Mouse (Mus musculus): ENCODE measurements at regions not wholly inside any gene's neighbourhood (a gene's known extent, or its start where the extent isn't known, plus 50 kb on each side); places are given as distances from the start of the nearest gene placed in this dataset.

DNA sequence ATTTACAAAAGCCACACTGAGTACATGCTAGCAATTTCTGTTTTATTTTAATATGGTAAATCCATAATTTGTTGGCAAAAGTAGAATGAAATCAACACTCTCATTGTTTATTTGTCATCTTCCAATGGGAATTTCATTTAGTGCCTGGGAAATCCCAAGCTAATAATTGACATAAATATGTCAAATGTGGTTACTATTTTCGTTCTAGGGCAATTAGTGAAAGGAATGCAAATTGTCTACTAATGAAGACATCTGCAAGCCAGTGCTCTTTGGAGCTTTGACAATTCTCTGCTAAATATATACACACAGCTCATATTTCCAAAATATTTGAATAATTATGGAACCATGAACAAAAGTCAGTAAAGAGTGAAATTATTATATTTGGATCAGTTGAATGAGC, 134.8 kb upstream of the 4933436I01Rik start:
- no peaks in the 10 kb centered on the region for H3K9me3 ChIP-seq (replicated peaks)
- 46% methylated on average over 1 of the region's 1 CpGs for WGBS
- no peak for ATAC-seq (replicated peaks; ENCODE audit: insufficient number of reproducible peaks, insufficient read depth, low FRiP score, low read depth)
- H3K36me3 ChIP-seq, result no peaks in the 10 kb centered on the region
- H3K4me1 ChIP-seq (replicated peaks), result no peaks in the 10 kb centered on the region
- no peaks in the 10 kb centered on the region for H3K27me3 ChIP-seq
- no peak overlapping the region for H3K27ac ChIP-seq
- H3K4me3 ChIP-seq, result no peak overlapping the region
- H3K4me2 ChIP-seq, result no peak overlapping the region
- no peak overlapping the region for H3K9ac ChIP-seq

DNA sequence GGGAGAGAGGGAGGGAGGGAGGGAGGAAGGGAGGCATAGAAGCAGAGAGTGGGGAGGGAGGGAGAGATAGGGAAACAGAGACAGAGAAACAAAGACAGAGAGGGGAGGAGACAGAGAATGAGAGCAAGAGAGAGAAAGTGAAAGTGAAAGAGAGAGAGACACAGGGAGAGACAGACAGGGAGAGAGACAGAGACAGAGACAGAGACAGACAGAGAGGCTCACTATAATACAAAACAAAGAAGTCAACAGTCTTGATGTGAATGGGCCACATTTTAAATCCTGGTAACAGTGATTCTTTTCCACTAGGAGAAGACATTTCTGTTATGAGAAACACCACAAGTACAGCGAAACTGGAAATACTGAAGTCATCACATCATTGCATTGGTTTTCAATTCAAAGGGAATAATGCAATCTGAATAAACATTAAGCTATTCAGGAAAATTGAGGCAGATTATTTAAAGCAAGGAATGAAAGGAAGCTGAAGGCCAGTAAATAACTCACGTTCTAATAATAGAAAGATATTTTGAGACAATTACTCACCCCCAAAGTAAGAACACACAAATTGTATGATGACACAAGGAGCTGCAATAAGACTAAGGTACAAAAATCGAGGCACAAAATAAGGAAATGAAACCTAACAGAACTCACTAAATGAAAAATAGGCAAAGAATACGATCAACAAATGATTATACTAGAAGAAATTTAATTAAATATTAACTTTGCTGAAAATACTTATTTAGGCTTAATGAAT, 122.9 kb upstream of the 4933436I01Rik start:
- H3K27ac ChIP-seq, result no peak overlapping the region
- peak overlapping the region; percentile 30; the same call in 1 of the 2 replicates for H3K4me2 ChIP-seq
- H3K9me3 ChIP-seq (replicated peaks), result no peaks in the 10 kb centered on the region
- no peak overlapping the region for H3K4me3 ChIP-seq
- no peaks in the 10 kb centered on the region for H3K36me3 ChIP-seq
- H3K9ac ChIP-seq, result no peak overlapping the region
- no peaks in the 10 kb centered on the region for H3K4me1 ChIP-seq (replicated peaks)
- H3K27me3 ChIP-seq, result no peaks in the 10 kb centered on the region
- 52% methylated on average over 4 of the region's 4 CpGs for WGBS
- ATAC-seq (replicated peaks; ENCODE audit: insufficient number of reproducible peaks, insufficient read depth, low FRiP score, low read depth), result no peak
